8 mouse cellular contexts compared by ENCODE assay signal in genomic region chr8:9233326-9233919, GRCm38 (mm10).
A peak's percentile ranks its signal among the peaks of the same experiment; 100 is the strongest.
DNase-seq lines count a peak whose midpoint lies in the region; ATAC-seq and TF ChIP-seq lines count a peak whose summit lies in the region.

No protein-coding gene starts in this region.

- H3K36me3 ChIP-seq in kidney, embryonic 15.5 days: no peaks in the 10 kb centered on the region
- H3K36me3 ChIP-seq in limb, embryonic 14.5 days (ENCODE audit: control insufficient read depth, insufficient read depth, low read length): no peaks in the 10 kb centered on the region
- no peaks in the 10 kb centered on the region for H3K36me3 ChIP-seq in neural tube, embryonic 12.5 days
- H3K36me3 ChIP-seq in stomach, postnatal 0 days (ENCODE audit: control insufficient read depth, insufficient read depth, low read length): no peaks in the 10 kb centered on the region

- 3% methylated on average over 12 of the region's 12 CpGs for WGBS in kidney, embryonic 15.5 days
- WGBS in limb, embryonic 14.5 days: 5% methylated on average over 12 of the region's 12 CpGs
- WGBS in neural tube, embryonic 12.5 days: 3% methylated on average over 12 of the region's 12 CpGs
- 3% methylated on average over 12 of the region's 12 CpGs for WGBS in stomach, postnatal 0 days

- TF ChIP-seq POLR2A in limb, embryonic 14.5 days (IDR thresholded peaks at IDR 0.05; ENCODE audit: borderline replicate concordance, extremely low read depth, insufficient read depth, insufficient read length): 0 out of 2 replicates have a peak, but pooled peaks have one; percentile 18

- H3K9me3 ChIP-seq in kidney, embryonic 15.5 days (replicated peaks): no peaks in the 10 kb centered on the region
- no peaks in the 10 kb centered on the region for H3K9me3 ChIP-seq in limb, embryonic 14.5 days (ENCODE audit: control insufficient read depth, low read length)
- H3K9me3 ChIP-seq in neural tube, embryonic 12.5 days: no peaks in the 10 kb centered on the region
- no peaks in the 10 kb centered on the region for H3K9me3 ChIP-seq in stomach, postnatal 0 days (ENCODE audit: control insufficient read depth, low read length)

- H3K4me1 ChIP-seq in kidney, embryonic 15.5 days: peaks cover 5% of the 10 kb centered on the region
- H3K4me1 ChIP-seq in limb, embryonic 14.5 days (ENCODE audit: control insufficient read depth, insufficient read depth, low read length): no peaks in the 10 kb centered on the region
- H3K4me1 ChIP-seq in neural tube, embryonic 12.5 days: 0 out of 2 replicates have a peak, but pooled peaks cover 10% of the 10 kb centered on the region
- H3K4me1 ChIP-seq in stomach, postnatal 0 days (replicated peaks; ENCODE audit: control insufficient read depth, insufficient read depth): no peaks in the 10 kb centered on the region

- H3K4me2 ChIP-seq in kidney, embryonic 15.5 days: peak overlapping the region; percentile 41
- no peak overlapping the region for H3K4me2 ChIP-seq in limb, embryonic 14.5 days (replicated peaks; ENCODE audit: low read depth, low read length, severe bottlenecking)
- peak overlapping the region; percentile 39 for H3K4me2 ChIP-seq in neural tube, embryonic 12.5 days (replicated peaks)
- H3K4me2 ChIP-seq in stomach, postnatal 0 days (replicated peaks; ENCODE audit: low read depth): no peak overlapping the region

- ATAC-seq in kidney, embryonic 15.5 days (replicated peaks; ENCODE audit: low FRiP score): peak; percentile 89
- ATAC-seq in limb, embryonic 14.5 days (ENCODE audit: low FRiP score, low read depth): peak; percentile 83
- ATAC-seq in neural tube, embryonic 12.5 days (ENCODE audit: low FRiP score, low read depth): peak; percentile 76
- peak; percentile 97 for ATAC-seq in stomach, postnatal 0 days (ENCODE audit: low FRiP score, low TSS enrichment)

- H3K27me3 ChIP-seq in kidney, embryonic 15.5 days: no peaks in the 10 kb centered on the region
- H3K27me3 ChIP-seq in limb, embryonic 14.5 days (ENCODE audit: control insufficient read depth, insufficient read depth, low read length): no peaks in the 10 kb centered on the region
- H3K27me3 ChIP-seq in neural tube, embryonic 12.5 days (replicated peaks): 0 out of 2 replicates have a peak, but pooled peaks cover 4% of the 10 kb centered on the region
- no peaks in the 10 kb centered on the region for H3K27me3 ChIP-seq in stomach, postnatal 0 days (ENCODE audit: control insufficient read depth, insufficient read depth, low read length)

- no peak overlapping the region for H3K4me3 ChIP-seq in kidney, embryonic 15.5 days (replicated peaks)
- H3K4me3 ChIP-seq in limb, embryonic 14.5 days (replicated peaks; ENCODE audit: low read length): no peak overlapping the region
- H3K4me3 ChIP-seq in neural tube, embryonic 12.5 days: no peak overlapping the region
- H3K4me3 ChIP-seq in stomach, postnatal 0 days (ENCODE audit: low read depth, low read length): no peak overlapping the region

- H3K9ac ChIP-seq in kidney, embryonic 15.5 days: no peak overlapping the region
- no peak overlapping the region for H3K9ac ChIP-seq in limb, embryonic 14.5 days (ENCODE audit: low read depth, low read length, severe bottlenecking)
- H3K9ac ChIP-seq in neural tube, embryonic 12.5 days: no peak overlapping the region
- no peak overlapping the region for H3K9ac ChIP-seq in stomach, postnatal 0 days (ENCODE audit: low read length)

- no peak for TF ChIP-seq EP300 in stomach, postnatal 0 days (optimal IDR thresholded peaks at IDR 0.05)

- peak; percentile 65 for DNase-seq in gastrocnemius, adult 18-20 months (ENCODE audit: low spot score)
- DNase-seq in gastrocnemius, postnatal 25 days: no peak
- DNase-seq in embryo, embryonic 10.5 days (ENCODE audit: low spot score): peak; percentile 94
- DNase-seq in gonadal fat pad, adult 2 months (ENCODE audit: low read depth): peak; percentile 1
- peak; percentile 85 for DNase-seq in limb, embryonic 14.5 days (ENCODE audit: low spot score)
- peak; percentile 90 for DNase-seq in stomach, postnatal 0 days (ENCODE audit: low spot score)

- H3K27ac ChIP-seq in kidney, embryonic 15.5 days: no peak overlapping the region
- H3K27ac ChIP-seq in limb, embryonic 14.5 days (replicated peaks; ENCODE audit: low read depth, low read length): no peak overlapping the region
- H3K27ac ChIP-seq in neural tube, embryonic 12.5 days: no peak overlapping the region
- no peak overlapping the region for H3K27ac ChIP-seq in stomach, postnatal 0 days (replicated peaks)

- TF ChIP-seq CTCF in stomach, postnatal 0 days (IDR thresholded peaks at IDR 0.05; ENCODE audit: low read depth): peak; percentile 96

Comparison
In these comparisons a context has a peak if more than half of its experiments do, and no peak if none do; other contexts are left out.
1. H3K4me2 ChIP-seq: peak in kidney, embryonic 15.5 days (single experiment) and neural tube, embryonic 12.5 days (single experiment); none in limb, embryonic 14.5 days (single experiment) and stomach, postnatal 0 days (single experiment).
2. Peak in every context shown above with its lines, with median percentiles within 50 percentile points of each other: ATAC-seq.